Mouse (Mus musculus): ENCODE measurements around the gene Znrf2.

Gene Znrf2

DNA sequence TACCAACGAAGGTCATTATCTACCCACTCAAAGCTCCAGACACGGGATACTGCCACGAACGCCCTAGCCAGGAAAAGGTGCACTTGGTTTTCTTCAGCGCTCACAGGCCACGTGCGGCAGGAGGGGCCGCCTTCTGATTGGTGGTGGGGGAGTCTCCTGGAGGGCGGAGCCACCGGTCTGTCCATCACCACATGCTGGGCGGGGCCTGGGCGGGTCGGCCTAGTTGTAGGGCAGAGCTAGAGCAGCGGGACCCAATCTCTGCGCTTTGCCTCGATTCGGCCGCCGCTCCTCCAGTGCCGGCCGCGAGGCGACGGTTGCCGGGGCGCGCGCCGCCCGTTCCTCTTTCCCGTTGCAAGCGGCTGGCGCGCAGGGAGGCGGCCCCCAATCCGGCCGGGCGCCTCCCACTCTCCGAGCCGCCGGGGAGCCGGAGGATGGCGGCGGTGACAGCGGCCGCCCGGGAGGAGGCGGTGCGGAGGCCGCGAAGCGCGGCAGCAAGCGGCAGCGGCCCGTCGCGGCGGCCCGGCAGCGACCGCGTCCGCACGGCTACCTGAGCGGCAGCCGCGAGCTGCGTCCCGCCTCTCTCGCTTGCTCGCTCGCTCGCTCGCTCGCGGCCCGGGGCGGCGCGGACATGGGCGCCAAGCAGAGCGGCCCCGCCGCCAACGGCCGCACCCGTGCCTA, at the start of gene Znrf2:
Gene Znrf2, plus strand, starts transcription at position 529 of the 678 bp plus-strand sequence.
- in situ Hi-C loops (cut with MboI; ENCODE audit: low sequenced_read_pairs), result loop anchor here (10.0 to 25.0 kb wide), 2 partner anchors 178 to 346 kb away; partner anchors contain the start of gene Ggct

DNA sequence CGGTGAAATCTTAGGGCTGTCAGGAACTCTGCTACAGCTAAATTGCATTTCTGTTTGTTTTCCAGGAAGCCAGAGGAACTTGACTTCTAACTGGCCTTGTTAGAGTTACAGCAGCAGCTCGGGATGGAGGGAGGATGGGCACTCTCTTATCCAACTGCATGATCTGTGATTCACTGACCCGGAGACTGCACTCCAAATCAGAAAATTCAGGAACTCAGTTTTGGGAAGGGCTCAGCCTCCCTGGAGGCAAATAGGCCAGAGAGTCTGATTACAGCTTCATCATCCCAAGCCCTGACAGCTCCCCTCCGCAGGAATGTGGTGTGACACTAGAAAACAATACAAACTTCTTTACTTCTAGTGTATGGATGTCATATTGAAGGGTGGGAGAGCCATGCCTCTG, 49.0 kb upstream of the Znrf2 start:
- in situ Hi-C loops (cut with MboI; ENCODE audit: low sequenced_read_pairs), result no loop called here

DNA sequence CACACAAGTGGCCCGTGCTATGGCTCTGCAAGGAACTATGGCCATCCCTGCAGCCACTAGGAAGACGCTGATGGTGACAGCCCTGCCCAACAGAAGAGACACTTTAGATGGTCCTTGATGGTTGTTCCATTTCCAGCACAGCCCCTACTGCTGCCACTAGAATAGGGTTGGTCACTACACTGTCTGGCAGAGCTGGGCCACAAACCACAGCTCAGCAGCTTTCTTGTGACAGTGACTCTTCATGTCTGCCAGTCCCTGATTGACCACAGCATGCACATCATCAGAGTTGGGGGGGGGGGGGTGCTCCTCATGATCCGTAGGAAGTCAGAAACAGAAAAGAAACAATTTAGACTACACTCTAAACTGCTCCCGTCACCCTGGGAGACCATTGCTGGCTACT, 46.0 kb upstream of the Znrf2 start:
- in situ Hi-C loops (cut with MboI; ENCODE audit: low sequenced_read_pairs), result no loop called here

DNA sequence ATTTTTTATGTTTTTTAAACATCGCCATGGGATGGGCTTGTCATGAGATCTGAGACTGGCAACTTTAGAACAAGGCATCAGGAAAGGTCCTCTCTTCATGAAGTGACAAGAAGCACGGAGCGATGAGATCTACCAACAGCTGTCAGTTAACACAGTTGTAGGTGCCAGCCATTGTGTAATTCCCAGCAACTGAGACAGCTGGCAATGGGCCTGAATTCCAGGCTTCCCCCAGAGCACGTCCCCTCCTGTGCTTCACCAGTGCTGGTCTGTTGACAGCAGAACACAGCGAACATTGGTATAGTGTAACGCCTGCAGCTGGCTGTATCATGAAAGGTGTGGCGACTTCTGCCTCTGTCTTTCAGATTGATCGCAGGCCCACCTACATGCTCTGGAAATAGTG, 45.5 kb upstream of the Znrf2 start:
- in situ Hi-C loops (cut with MboI; ENCODE audit: low sequenced_read_pairs), result no loop called here

DNA sequence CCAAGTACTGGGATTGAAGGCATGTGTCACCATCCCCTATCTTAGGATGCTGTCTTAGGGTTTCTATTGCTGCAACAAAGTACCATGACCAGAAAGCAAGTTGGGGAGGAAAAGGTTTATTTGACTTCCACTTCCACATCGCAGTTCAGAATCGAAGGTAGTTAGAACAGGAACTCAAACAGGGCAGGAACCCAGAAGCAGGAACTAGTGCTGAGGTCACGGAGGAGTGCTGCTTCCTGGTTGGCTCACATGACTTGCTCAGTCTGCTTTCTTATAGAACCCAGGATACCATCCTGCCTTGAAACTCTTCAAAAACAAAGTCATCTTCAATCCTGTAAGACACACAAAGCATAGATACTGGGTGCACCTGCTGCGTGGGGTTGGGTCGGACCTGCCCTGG, 44.6 kb upstream of the Znrf2 start:
- in situ Hi-C loops (cut with MboI; ENCODE audit: low sequenced_read_pairs), result no loop called here

DNA sequence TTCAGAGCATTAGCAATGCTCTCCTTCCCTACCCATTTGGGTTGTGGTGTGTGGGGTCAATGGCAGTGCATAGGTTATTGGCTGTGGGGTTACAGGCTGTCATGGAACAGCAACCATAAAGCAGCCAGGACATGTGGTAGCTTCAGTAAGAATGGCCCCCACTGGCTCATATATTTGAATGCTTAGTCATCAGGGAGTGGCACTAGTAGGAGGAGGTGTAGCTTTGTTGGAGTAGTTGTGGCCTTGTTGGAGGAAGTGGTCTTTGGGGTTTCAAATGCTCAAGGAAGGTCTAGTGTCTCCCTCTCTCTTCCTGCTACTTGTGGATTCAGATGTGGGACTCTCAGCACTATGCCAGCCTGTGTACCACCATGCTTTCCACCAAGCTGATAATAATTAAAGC, 41.0 kb upstream of the Znrf2 start:
- in situ Hi-C loops (cut with MboI; ENCODE audit: low sequenced_read_pairs), result no loop called here

DNA sequence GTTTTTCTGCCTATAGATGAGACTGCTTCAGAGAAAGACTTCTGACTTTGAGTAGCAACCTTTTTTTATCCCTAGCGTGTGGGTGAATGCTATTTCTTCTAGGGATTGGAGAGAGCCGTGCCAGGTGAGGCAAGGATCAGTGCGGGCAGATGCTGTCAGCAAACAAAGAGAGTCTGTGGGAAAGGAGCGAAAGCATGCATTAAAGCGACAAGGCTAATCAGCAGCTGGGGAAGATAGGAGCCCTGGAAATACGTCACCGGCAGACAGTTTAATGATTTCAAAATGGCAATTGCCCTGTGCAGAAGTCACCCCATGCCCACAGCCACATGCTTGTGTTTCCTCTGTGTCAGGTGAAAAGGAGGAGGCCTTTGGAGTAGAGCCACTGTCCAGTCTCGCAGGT, 39.1 kb upstream of the Znrf2 start:
- in situ Hi-C loops (cut with MboI; ENCODE audit: low sequenced_read_pairs), result no loop called here

DNA sequence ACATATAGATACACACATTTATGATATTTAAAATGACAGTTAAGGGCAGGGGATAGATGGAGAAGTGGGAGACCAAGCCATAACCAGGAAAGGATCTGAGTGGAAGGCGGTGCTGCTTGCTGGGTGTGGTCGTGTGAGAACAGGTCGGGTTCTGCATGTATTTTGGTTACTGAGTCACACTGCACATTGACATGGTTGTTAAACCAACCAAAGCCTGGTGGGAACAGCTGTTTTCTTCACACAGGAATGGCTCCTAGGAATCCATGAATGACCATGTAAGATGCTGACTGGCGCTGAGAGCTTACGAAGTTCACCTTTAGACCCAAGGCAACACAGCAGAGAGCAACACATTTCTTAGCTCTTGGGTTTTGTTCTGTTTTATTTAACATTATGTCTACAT, 36.7 kb upstream of the Znrf2 start:
- in situ Hi-C loops (cut with MboI; ENCODE audit: low sequenced_read_pairs), result no loop called here

DNA sequence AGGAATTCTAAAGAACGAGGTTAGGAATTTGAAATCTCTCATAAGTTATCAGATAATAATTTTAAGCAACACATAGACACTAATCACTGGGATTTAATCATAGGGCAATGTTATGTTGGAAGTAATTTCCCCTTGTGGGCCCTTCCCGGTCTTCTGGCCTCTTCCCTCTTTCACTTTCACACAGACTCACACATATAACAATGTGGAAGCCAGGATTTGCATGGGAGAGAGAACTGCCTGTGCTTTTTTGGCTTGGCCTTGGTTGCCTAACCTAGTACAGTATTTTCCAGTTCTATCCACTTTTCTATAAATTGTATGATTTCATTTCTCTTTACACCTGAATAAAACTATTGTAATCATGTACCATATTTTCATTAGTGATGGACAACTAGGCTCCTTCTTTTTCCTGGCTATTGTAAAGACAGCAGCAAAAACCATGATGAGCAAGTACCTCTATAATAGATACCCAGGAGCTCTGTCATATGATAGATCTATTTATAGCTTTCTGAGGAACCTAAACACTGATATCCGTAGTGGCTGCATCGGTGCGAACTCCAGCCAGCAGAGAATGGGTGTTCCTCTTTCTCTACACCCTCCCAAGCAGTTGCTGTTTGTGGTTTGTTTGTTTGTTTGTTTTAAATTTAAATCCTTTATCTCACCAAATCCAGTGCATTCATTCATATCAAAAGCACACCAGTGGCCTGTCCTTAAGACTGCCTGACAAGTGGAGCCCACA, 36.0 kb upstream of the Znrf2 start:
- in situ Hi-C loops (cut with MboI; ENCODE audit: low sequenced_read_pairs), result no loop called here

DNA sequence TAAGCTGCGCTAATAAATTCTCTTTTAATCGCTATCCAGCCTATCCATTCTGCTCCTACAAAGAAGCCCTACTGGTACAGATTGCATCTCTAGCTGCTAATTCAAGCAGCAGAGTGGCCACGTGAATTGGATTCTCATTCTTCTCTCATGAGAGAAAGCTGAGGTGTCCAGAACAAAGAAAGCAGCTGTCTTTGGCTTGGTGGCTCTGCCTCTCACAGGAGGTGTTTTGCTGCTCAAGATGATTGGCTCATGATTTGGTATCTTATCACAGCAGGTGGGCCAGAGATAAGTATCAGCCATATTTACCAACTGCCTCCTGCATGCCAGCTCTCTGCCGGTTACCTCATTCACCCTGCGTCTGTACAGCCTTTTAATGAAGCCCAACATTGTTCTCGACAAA, 34.8 kb upstream of the Znrf2 start:
- in situ Hi-C loops (cut with MboI; ENCODE audit: low sequenced_read_pairs), result no loop called here

DNA sequence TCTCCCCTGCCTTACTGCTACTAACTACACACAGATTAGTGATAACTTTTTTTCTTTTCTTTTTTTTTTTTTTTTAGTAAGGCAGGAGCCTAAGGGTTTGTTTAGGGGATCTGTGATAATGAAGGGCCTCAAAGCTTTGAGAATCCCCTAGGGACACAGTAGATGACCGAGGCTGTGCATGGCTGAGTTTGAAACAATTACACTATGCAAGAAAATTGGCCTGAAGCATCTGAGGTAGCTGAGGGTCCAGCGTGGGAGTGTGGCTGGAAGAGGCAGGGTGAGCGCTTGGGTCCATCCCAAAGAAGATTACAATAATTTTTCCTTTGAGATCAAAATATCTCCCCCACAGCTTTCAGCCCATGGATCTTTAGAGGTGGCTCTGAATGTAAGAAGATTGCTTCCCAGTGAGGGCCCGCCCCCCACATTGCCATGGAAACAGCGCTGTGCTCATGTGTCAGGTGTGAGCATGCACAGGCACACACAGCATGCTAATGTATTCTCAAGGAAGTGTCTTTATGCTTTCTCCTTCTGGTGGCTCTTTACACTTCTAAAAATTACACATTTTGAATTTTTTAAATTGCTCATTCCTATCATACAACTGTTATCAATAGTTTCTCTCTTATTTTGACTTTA, 31.5 kb upstream of the Znrf2 start:
- in situ Hi-C loops (cut with MboI; ENCODE audit: low sequenced_read_pairs), result no loop called here

DNA sequence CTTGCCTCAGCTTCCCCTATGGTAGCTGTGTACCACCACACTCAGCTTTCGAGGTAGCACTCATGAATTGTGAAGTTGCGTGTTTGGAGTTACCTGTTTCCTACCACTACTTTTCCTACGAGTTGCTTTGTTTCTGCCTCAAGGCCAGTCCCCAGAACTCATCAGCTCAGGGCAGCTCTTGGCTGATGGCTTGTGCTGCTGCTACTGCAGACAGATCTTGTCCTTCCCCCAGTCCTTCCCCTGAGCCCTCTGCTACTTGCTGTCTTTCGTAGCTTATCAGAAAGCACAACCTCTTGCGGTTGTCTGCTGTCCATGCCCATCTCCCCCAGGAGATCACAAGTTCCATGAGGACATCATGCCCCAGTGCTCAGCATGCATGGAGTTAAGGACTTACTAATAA, 29.9 kb upstream of the Znrf2 start:
- in situ Hi-C loops (cut with MboI; ENCODE audit: low sequenced_read_pairs), result no loop called here

DNA sequence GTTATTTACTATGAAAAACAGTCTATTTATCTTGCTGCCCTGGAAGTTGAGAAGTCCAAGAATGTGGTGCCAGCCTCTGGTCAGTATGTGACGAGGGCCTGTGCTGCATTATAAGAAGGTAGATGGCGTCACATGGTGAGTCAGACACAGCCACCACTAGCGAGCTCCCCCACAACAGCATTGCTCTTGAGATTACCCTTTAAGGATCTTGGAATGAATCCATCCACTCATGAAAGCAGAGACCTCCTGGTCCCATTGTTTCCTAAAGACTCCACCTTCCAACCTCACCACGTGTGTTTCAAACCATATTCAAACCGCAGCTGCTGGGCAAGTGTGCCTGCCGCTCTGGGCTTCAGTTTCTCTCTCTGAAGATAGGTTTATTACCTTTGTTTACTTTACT, 28.2 kb upstream of the Znrf2 start:
- in situ Hi-C loops (cut with MboI; ENCODE audit: low sequenced_read_pairs), result no loop called here

DNA sequence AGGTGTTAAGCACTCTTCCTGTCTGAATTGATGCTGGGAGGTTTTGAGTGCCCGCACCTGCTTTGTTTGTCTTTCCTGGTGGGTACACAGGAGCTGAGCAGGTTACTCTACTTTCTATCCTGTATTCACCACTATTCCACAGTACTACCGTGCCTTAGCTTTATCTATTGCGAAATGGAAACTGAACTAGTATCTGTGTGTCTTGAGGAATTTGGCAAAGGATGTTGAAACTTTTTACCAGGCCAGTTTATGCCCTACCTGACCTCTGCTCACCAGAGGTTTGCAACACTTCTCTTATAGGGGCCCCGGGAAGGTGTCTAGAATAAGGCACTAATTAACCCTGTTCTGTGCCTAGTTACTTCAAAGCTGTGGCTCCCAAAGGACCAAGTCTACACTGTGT, 27.6 kb upstream of the Znrf2 start:
- in situ Hi-C loops (cut with MboI; ENCODE audit: low sequenced_read_pairs), result no loop called here

DNA sequence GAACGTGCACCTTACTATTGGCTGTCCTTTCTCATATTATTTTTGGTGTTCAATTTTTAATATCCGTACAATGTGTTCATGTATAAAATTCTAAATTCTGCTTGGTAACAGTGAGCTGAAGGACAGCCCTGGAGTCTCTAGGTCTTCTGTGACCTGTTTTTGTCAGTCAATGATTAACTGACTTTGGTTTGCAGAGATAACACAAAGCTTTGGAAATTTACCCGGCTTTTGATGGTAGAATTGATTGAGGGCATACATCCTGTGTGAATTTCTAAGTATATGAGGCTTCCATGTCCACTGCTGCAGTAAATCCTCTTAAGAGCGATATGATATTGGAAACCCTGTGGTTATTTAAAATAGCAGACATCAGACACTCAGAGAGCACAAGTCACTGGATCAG, 26.6 kb upstream of the Znrf2 start:
- in situ Hi-C loops (cut with MboI; ENCODE audit: low sequenced_read_pairs), result no loop called here

DNA sequence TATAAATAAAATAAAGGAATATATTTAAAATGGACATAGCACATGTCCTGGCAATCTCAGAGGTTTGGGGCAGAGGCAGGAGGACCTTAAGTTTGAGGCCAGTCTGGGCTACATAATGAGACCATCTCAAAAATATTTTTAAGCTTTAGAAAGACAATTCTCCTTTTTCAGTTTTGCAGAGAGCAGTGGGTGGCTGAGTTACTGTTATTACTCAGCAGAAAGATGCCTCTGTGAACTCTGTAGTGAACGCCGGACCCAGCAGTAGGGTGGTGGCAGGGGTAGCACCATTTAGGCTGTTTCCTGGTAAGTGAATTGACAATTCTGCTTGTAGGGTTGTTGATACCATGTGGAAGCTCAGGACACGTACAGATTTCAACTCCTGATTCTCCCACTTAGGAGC, 22.9 kb upstream of the Znrf2 start:
- in situ Hi-C loops (cut with MboI; ENCODE audit: low sequenced_read_pairs), result no loop called here

DNA sequence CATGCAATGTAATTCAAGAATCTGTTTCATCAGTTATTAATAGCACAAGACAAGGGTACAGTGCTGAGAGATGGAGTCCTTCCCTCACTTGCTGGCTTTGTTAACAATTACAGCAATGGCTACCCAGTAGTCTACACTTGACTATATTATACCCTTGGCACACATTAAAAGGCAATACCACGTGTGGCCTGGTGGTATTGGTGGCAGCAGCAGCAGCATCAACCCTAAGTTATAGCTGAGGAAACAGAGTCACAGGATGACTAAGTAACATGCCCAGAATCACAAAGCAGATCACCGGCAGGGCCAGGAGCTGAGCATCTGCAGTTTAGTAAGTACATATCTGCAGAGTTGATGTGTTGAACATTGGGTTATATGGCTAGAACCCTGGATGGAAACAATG, 22.3 kb upstream of the Znrf2 start:
- in situ Hi-C loops (cut with MboI; ENCODE audit: low sequenced_read_pairs), result no loop called here

DNA sequence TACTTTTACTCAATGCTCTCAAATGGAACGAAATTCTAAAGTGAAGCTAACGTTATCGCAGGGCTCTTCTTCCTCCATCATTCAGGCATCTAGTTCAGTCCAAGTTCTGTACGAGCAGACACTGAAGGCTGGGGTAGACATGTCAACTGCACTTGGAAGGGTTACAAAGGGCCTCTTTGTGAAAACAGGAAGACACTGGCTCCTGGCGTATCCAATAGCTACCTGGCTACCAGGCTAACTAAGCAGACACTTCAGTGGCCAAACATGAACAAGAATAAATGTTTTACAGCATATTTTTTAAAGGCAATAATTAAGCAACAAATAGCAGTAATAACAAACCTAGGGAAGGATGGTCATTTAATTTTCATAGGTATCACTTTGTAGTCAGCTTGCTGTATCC, 21.7 kb upstream of the Znrf2 start:
- in situ Hi-C loops (cut with MboI; ENCODE audit: low sequenced_read_pairs), result no loop called here

DNA sequence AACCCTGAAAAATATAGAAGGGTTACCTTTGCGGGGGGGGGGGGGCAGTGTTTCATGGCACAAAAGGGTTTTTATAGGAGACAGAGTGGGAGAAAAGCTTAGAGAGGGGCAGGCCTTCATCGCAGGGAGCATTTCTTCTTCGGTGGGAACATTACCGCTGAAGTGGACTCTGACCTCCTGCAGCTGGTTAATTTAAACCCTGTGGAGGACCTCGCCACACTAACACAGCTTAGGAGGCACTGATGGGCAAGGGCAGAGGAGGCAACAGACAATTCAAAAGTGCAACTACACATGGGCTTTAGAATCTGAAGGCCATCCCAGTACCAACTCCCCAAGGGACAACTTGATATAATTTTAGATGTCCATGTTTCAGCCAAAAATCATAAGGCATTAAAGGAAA, 20.7 kb upstream of the Znrf2 start:
- in situ Hi-C loops (cut with MboI; ENCODE audit: low sequenced_read_pairs), result no loop called here

DNA sequence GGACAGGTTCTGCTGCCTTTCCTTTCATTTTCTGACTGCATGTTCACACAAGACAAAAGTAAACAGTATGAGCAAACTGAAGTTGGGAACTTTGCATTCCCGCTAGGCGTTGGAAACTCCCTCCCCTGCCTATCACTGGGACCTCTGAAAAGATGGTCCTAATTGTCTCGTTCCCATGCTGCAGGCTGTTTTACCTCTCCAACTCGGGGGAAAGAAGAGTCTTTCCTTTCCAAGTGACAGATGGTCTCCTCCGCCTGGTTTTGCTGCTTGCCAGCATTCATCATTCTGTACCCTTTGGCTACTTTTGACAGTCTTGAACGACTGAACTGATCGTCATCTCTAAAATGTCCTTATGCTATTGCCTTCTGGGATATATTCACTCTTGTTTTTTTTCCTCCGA, 14.4 kb upstream of the Znrf2 start:
- in situ Hi-C loops (cut with MboI; ENCODE audit: low sequenced_read_pairs), result loop anchor here (25.0 kb wide), 1 partner anchor 360 kb away; no protein-coding TSS in a partner anchor

DNA sequence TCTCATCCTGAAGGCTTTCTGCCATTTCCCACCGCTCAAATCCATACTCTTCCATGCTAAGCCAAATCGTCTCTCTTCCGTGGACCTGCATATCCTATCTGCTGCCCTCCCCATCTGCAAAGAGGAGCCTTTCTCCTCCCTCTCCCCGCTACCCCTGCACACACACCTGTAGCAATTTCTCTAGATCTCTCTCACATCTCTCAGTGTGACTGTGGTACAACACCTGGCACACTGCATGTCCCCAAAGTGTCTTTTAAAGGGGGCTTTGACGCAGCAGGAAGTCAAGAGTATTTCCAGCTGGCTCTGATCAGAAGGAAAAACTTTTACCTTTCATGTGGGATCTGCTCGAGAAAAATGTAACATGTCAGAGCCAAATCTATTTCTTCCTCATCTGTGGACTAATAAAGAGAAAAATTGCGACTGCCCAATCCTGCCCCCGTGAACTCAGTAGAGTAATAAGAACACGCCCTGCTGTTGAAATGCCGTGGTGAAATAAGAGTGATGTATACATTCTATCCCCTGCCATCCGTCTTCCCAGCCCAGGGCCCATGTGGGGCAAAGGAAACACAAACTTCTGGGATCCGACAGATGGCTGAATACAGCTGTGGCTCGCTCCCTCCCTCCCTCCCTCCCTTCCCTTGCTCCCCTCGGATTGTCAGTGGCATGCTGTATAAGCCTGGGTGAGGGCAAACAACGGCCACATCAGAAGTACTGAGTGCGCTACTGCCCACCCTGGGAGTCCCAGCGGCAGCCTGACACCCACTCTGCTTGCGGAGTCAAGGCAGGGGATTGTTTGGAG, 12.5 kb upstream of the Znrf2 start:
- in situ Hi-C loops (cut with MboI; ENCODE audit: low sequenced_read_pairs), result loop anchor here (25.0 kb wide), 1 partner anchor 358 kb away; no protein-coding TSS in a partner anchor

Measured in CH12F3 (cell line).